Mouse (Mus musculus) testis, adult 2 months (tissue): ENCODE measurements around the gene Hltf.

Experiments used
- CTCF ChIP-seq: fragments of 200-500 bp; IDR thresholded peaks from 2 replicates; pipeline ENCODE4 v1.5.1; 2012; ENCODE audit warnings: low read depth, mild to moderate bottlenecking, inconsistent platforms, low read length, moderate library complexity; ENCODE audit not compliant: control insufficient read depth, insufficient read depth, insufficient replicate concordance
- POLR2A ChIP-seq: fragments of 200-500 bp; IDR thresholded peaks from 2 replicates; pipeline ENCODE4 v1.6.1; 2012; ENCODE audit warnings: low read depth, mild to moderate bottlenecking, inconsistent platforms, low read length, moderate library complexity; ENCODE audit not compliant: control insufficient read depth

- TF ChIP-seq CTCF (no peak), POLR2A (no peak)
These were observed 46.2 kb downstream of the Hltf start for GRCm38 (mm10) chr3:20103830-20104229.
